Mouse (Mus musculus) thymus, adult 2 months (tissue): ENCODE results near the gene Ublcp1.

ENCODE experiments used
- CTCF ChIP-seq: fragments of 200-500 bp; IDR thresholded peaks from 2 replicates; pipeline ENCODE4 v1.5.1; 2012; ENCODE audit warnings: mild to moderate bottlenecking, control low read depth, low read length, moderate library complexity, borderline replicate concordance; ENCODE audit not compliant: control insufficient read depth, poor library complexity, insufficient read depth; ENCODE audit errors: extremely low read depth
- POLR2A ChIP-seq: fragments of 200-500 bp; IDR thresholded peaks from 2 replicates; pipeline ENCODE4 v1.6.1; 2012; ENCODE audit warnings: mild to moderate bottlenecking, low read length, control low read depth, moderate library complexity; ENCODE audit not compliant: control insufficient read depth, poor library complexity, insufficient read depth; ENCODE audit errors: extremely low read depth

DNA sequence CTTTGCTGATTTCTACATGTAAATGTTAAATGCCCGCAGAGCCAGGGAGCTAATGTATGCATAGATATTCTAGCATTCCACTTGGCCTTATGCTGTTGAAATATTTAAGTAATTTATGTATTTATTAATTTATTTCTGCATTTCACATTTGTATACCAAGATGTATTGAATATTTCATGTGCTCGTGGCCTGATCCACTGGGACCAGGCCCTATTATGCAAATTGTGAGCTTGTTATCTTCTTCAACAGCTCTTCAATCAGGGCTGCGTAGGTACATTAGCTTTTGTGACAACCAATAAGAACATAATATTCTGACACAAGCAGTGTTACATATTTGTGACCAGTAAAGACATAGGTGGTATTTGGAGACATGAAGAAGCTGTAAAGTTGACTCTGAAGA is 56.9 kb downstream of the Ublcp1 start:
- TF ChIP-seq CTCF (no peak), POLR2A (no peak)
